Mouse (Mus musculus) retina, postnatal 1 day (tissue): ENCODE data around the gene Wnt10b.
A peak's percentile ranks its signal among the peaks of the same experiment; 100 is the strongest.
"Not testable (repeated sequence)": the region's sequence is repeated elsewhere in the genome, so short reads cannot be mapped to it uniquely, and the experiment has no call there.

Experiments
- DNase-seq: peaks from one replicate; pipeline ENCODE4 v3.0.0-alpha.2; 2012

Gene Wnt10b

GRCm38 (mm10) chr15:98777762-98778161, at the start of gene Wnt10b:
Gene Wnt10b (minus strand): TSS chr15:98778150.
- peak; percentile 40 for DNase-seq

GRCm38 (mm10) chr15:98827611-98828011, 49.7 kb upstream of the Wnt10b start:
- DNase-seq: no peak

GRCm38 (mm10) chr15:98823434-98823833, 45.5 kb upstream of the Wnt10b start:
- DNase-seq: no peak

- no peak for DNase-seq
Observed at GRCm38 (mm10) chr15:98822147-98822546, 44.2 kb upstream of the Wnt10b start.

- peak; percentile 15 for DNase-seq
Observed at GRCm38 (mm10) chr15:98821403-98821802, 43.5 kb upstream of the Wnt10b start.

GRCm38 (mm10) chr15:98820937-98821336, 43.0 kb upstream of the Wnt10b start:
- no peak for DNase-seq

- no peak for DNase-seq
Observed at GRCm38 (mm10) chr15:98818171-98818570, 40.2 kb upstream of the Wnt10b start.

GRCm38 (mm10) chr15:98812741-98813424, 34.9 kb upstream of the Wnt10b start:
- DNase-seq: no peak

- DNase-seq: not testable (repeated sequence)
Observed at GRCm38 (mm10) chr15:98810212-98810611, 32.3 kb upstream of the Wnt10b start.

GRCm38 (mm10) chr15:98809390-98809789, 31.4 kb upstream of the Wnt10b start, which contains the start of gene Ddn:
Gene Ddn (minus strand): TSS chr15:98809490.
- DNase-seq: no peak

GRCm38 (mm10) chr15:98808651-98809134, 30.7 kb upstream of the Wnt10b start:
- DNase-seq: no peak

- peak; percentile 78 for DNase-seq
Observed at GRCm38 (mm10) chr15:98807895-98808650, 30.1 kb upstream of the Wnt10b start.

GRCm38 (mm10) chr15:98806809-98807770, 29.1 kb upstream of the Wnt10b start:
- DNase-seq: peak; percentile 39

- DNase-seq: no peak
Observed at GRCm38 (mm10) chr15:98806071-98806808, 28.3 kb upstream of the Wnt10b start.

GRCm38 (mm10) chr15:98805324-98806040, 27.5 kb upstream of the Wnt10b start:
- DNase-seq: peak; percentile 87

- DNase-seq: peak; percentile 84
Observed at GRCm38 (mm10) chr15:98804054-98804453, 26.1 kb upstream of the Wnt10b start.

- no peak for DNase-seq
Observed at GRCm38 (mm10) chr15:98802926-98803325, 25.0 kb upstream of the Wnt10b start.

- DNase-seq: peak; percentile 90
Observed at GRCm38 (mm10) chr15:98799396-98799795, 21.4 kb upstream of the Wnt10b start.

GRCm38 (mm10) chr15:98798903-98799302, 21.0 kb upstream of the Wnt10b start:
- DNase-seq: no peak

- DNase-seq: peak; percentile 90
Observed at GRCm38 (mm10) chr15:98797835-98798492, 20.0 kb upstream of the Wnt10b start.
